Mouse (Mus musculus): ENCODE data around the gene Hdac10. TPM values are rescaled to one million over a fixed set of nuclear protein-coding genes. Genes with fewer than 3 reads are reported as not detected.

Gene Hdac10
- total and polyA plus RNA-seq, 3 experiments: 8.2 to 17.7 (median 9.5) TPM

GRCm38 (mm10) chr15:89177121-89177520, 48.6 kb upstream of the Hdac10 start:
- Histone ChIP-seq H3K27me3 (replicated peaks) (peaks cover 1% of the 10 kb centered on the region), H3K36me3 (replicated peaks in 1 of 2; ENCODE audit: control insufficient read depth in 1 of 2, insufficient read depth in 1 of 2, low read length in 1 of 2) (peaks cover 0 to 10% of the 10 kb centered on the region in 2 experiments), H3K79me2 (replicated peaks; ENCODE audit: control insufficient read depth, extremely low read depth, insufficient read depth, poor library complexity, severe bottlenecking) (0 out of 2 replicates have a peak, but pooled peaks cover 3% of the 10 kb centered on the region), H3K4me1 (ENCODE audit: control insufficient read depth in 1 of 2, insufficient read depth in 2 of 2) (peaks cover 26 to 65% of the 10 kb centered on the region in 2 experiments), H3K27ac (ENCODE audit: insufficient read depth, low read depth) (peak overlapping the region; percentile 36; the same call in 1 of the 2 replicates), H3K4me2 (ENCODE audit: insufficient read depth, low read depth, poor library complexity, severe bottlenecking) (peak overlapping the region; percentile 92), H3K4me3 (replicated peaks in 1 of 3; ENCODE audit: low read depth in 2 of 3, low read length in 2 of 3, poor library complexity in 1 of 3) (no peak overlapping the region), H3K9me3 (replicated peaks; ENCODE audit: low read length) (peaks cover 8% of the 10 kb centered on the region), H3K9ac (ENCODE audit: insufficient read depth, low read depth) (peak overlapping the region; percentile 11; the same call in 1 of the 2 replicates)
- peak; percentile 68 for DNase-seq (ENCODE audit: extremely low read depth)
- dilution Hi-C loops (cut with MboI; ENCODE audit: extremely low pct_ligation_motif_present, extremely low pct_unique_long_range_greater_than_20kb, low sequenced_read_pairs) (no loop called here), in situ Hi-C loops (cut with MboI; ENCODE audit: low pct_ligation_motif_present, low pct_unique_long_range_greater_than_20kb, low sequenced_read_pairs) (no loop called here)
- no peak for TF ChIP-seq CHD1 (IDR thresholded peaks at IDR 0.05; ENCODE audit: low read depth, low read length)
- TF ChIP-seq SMC3 (IDR thresholded peaks at IDR 0.05; ENCODE audit: low read depth, low read length): no peak
- peak; percentile 39; the same call in 1 of the 2 replicates for TF ChIP-seq EP300 (IDR thresholded peaks at IDR 0.05; ENCODE audit: low read length)
- 0 out of 2 replicates have a peak, but pooled peaks have one; percentile 29 for TF ChIP-seq KAT2A (IDR thresholded peaks at IDR 0.05; ENCODE audit: insufficient replicate concordance, low read length)
- TF ChIP-seq NRF1 (IDR thresholded peaks at IDR 0.05; ENCODE audit: low read depth, low read length): no peak
- 0 out of 2 replicates have a peak, but pooled peaks have one; percentile 50 for TF ChIP-seq MEF2A (IDR thresholded peaks at IDR 0.05; ENCODE audit: borderline replicate concordance, low read depth, low read length)
- no peak for TF ChIP-seq MAFK (IDR thresholded peaks at IDR 0.05; ENCODE audit: insufficient replicate concordance, low read length)
- TF ChIP-seq RCOR1 (conservative IDR thresholded peaks at IDR 0.05; ENCODE audit: low read depth, low read length): no peak; the same call in 1 of the 2 replicates
- no peak; the same call in 1 of the 2 replicates for TF ChIP-seq TCF12 (IDR thresholded peaks at IDR 0.05; ENCODE audit: low read depth, low read length)
- TF ChIP-seq MAZ (IDR thresholded peaks at IDR 0.05; ENCODE audit: low read depth, low read length): no peak
- TF ChIP-seq MAX (IDR thresholded peaks at IDR 0.05; ENCODE audit: low read length): peak; percentile 59
- no peak for TF ChIP-seq E2F4 (IDR thresholded peaks at IDR 0.05; ENCODE audit: insufficient replicate concordance, low read depth, low read length)
- no peak for TF ChIP-seq JUN (IDR thresholded peaks at IDR 0.05; ENCODE audit: insufficient read depth, low read depth, low read length)
- no peak; the same call in 1 of the 2 replicates for TF ChIP-seq ETS1 (conservative IDR thresholded peaks at IDR 0.05; ENCODE audit: low read depth, low read length)
- no peak for TF ChIP-seq IRF4 (IDR thresholded peaks at IDR 0.05; ENCODE audit: low read depth, low read length)
- no peak for TF ChIP-seq JUND (conservative IDR thresholded peaks at IDR 0.05; ENCODE audit: low read depth, low read length)
- no peak for TF ChIP-seq GABPA (IDR thresholded peaks at IDR 0.05; ENCODE audit: insufficient replicate concordance, low read depth, low read length)
- TF ChIP-seq BHLHE40 (IDR thresholded peaks at IDR 0.05; ENCODE audit: low read depth, low read length): peak; percentile 46; the same call in 1 of the 2 replicates
- TF ChIP-seq USF1 (IDR thresholded peaks at IDR 0.05; ENCODE audit: low read depth, low read length): no peak
- no peak for TF ChIP-seq ZNF384 (IDR thresholded peaks at IDR 0.05; ENCODE audit: low read depth, low read length)
- 0 out of 2 replicates have a peak, but pooled peaks have one; percentile 30 for TF ChIP-seq MXI1 (IDR thresholded peaks at IDR 0.05; ENCODE audit: low read depth, low read length)
- 0 out of 2 replicates have a peak, but pooled peaks have one; percentile 26 for TF ChIP-seq HCFC1 (IDR thresholded peaks at IDR 0.05; ENCODE audit: low read depth, low read length)
- TF ChIP-seq ZC3H11A (IDR thresholded peaks at IDR 0.05; ENCODE audit: low read depth, low read length): no peak
- TF ChIP-seq ZMIZ1 (IDR thresholded peaks at IDR 0.05; ENCODE audit: low read depth, low read length): no peak
- no peak for TF ChIP-seq ZKSCAN1 (IDR thresholded peaks at IDR 0.05; ENCODE audit: borderline replicate concordance, low read depth, low read length)
- TF ChIP-seq CTCF (conservative IDR thresholded peaks at IDR 0.05 in 1 of 2, IDR thresholded peaks at IDR 0.05 in 1 of 2; ENCODE audit: low read depth in 2 of 2, low read length in 2 of 2): no peak
- TF ChIP-seq NELFE (IDR thresholded peaks at IDR 0.05; ENCODE audit: low read depth, low read length): no peak
- peak; percentile 79 for TF ChIP-seq CHD2 (IDR thresholded peaks at IDR 0.05; ENCODE audit: low read length)
- TF ChIP-seq USF2 (conservative IDR thresholded peaks at IDR 0.05; ENCODE audit: low read depth, low read length): no peak
- peak; percentile 50; the same call in 1 of the 2 replicates for TF ChIP-seq ELF1 (IDR thresholded peaks at IDR 0.05; ENCODE audit: low read depth, low read length)
- TF ChIP-seq POLR2A (IDR thresholded peaks at IDR 0.05; ENCODE audit: low read depth, low read length): no peak
- TF ChIP-seq SIN3A (IDR thresholded peaks at IDR 0.05; ENCODE audit: low read length): peak; percentile 63
- 0 out of 2 replicates have a peak, but pooled peaks have one; percentile 15 for TF ChIP-seq UBTF (IDR thresholded peaks at IDR 0.05; ENCODE audit: low read depth, low read length)
- no peak for TF ChIP-seq PAX5 (IDR thresholded peaks at IDR 0.05; ENCODE audit: low read length)
- TF ChIP-seq TBP (conservative IDR thresholded peaks at IDR 0.05; ENCODE audit: low read depth, low read length): no peak
- TF ChIP-seq MYC (IDR thresholded peaks at IDR 0.05; ENCODE audit: low read depth, low read length): peak; percentile 48; the same call in 1 of the 2 replicates
- TF ChIP-seq POLR2AphosphoS2 (IDR thresholded peaks at IDR 0.05; ENCODE audit: low read depth, low read length): no peak
- no peak; the same call in 1 of the 2 replicates for TF ChIP-seq RAD21 (IDR thresholded peaks at IDR 0.05; ENCODE audit: low read depth, low read length)
